Mouse (Mus musculus): Measurements from ENCODE around the gene Npm1.

Npm1 gene

DNA sequence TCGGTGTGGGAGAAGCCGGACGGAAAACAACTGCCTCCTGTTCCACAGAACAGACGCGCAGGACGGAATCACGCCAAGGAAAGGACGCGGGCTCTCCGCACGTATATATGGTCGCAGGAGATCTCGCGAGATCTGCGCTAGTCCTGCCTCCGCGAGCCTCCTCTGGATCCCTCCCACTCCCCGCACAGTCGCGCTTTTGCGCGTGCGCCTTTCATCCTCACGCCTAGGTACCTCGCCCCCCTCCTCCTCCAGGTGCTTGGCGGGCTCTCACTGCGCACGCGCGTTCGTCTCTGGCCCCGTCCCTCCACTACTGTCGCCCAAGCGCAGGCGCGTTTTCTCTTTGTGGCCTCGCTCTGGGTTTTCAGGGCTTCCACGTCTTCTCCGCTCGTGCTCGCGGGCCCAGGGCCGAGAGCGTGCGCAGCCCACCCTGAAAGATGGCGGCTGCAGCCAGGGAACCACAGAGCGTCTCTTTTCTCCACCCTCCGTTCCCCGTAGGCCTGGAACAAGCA, at the start of gene Npm1:
TSS of gene Npm1 (minus strand) at position 209 of the 509 bp plus-strand sequence.
- DNase-seq: peak; percentile 100

DNA sequence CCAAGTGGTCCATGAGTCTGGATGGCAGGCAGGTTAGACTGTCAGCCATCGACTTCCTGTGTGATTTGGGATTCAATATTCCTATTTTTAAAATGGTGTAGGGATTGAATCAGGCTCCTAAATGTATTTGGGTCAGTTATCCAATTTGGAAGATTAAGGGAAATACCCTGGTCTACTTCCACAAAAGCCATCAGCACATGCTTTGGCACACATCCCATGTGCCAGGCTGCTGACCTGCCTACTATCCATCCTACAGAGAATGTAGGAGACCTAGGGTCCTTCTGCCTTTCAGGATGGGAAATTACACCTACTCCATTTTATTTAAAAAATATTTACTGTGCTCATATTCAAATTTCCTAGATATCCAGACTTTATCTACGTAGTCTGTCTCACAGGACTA, 44.4 kb upstream of the Npm1 start:
- peak; percentile 50 for DNase-seq

DNA sequence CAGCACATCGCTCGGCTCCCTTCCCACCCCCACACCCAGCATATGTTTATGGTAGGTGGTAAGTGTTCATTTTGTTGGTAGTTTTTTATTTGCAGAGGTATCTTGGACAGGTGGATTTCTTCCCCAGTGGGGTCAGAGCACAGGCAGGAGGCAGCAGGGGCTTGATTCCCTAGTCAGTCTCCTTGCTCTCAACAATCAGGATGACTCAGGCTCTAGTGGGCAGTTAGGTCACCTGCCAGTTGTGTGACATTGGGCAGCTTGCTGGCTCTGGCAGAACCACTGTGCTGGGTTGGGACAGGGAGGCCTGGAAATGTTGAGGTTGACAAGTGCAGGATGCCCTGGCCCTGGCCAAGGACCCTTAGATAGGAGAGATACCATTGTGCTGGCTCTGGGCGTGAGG, 42.0 kb upstream of the Npm1 start:
- peak; percentile 45 for DNase-seq

DNA sequence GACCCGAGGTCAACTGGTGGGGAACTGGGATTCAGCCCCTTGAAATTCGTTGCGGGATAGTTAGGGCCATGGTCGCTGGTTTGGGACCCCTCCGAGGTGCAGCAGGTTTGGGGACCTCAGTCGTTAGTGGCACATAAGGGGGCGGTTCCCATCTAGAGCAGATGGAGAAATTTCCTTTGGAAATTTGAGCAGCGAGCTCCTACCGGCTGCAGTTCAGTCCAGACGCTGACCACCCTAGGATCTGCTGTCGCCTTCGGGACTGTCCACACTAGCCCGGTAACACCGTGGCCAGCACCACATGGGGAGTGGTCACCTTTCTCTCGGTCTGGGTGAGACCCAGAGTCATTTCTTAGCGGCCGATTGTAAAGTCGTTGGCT, 41.3 kb upstream of the Npm1 start:
- peak; percentile 44 for DNase-seq

DNA sequence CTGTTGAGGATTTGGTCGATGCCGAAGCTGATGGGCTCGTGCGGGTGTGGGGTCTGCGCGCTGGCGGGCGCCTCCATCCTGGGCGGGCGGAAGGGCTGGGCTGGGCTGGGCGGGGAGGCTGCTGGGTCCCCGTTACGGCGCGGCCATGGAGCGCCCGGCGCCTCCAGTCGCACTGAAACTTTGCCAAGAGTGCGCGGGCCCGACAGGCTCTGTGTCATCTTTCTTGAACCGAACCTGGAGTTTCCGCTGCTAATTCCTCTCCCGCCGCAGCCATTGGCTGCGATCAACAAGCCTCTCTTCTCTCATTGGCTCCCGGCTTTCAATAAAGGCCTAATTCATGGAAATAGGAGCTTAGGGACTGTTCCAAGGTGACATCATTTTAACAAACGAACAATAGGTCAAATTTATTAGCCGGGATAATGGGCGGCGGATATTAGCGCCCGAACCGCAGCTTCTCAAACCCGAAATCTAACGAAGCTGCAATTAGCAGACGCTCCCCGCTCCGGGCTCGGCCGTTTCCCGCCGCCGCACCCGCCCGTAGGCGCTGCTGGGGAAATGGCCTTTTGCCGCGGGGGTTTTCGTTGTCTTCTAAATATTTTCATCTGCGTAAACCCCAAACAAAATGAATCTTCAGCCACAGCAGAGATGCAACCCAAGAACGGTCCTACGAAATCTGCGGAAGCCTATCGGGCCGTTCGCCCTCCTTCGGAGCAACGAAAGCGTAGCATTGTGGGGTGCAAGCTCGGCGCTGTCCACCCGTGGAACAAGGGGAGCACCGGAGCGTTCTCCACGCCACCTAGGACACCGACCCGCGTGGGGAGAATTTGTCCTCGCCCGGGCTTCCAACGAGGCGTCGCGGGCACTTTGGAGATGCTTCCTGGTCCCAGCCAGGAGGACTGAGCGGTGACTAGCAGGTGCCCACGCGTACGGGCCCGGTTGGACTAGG, 40.6 kb upstream of the Npm1 start, which contains the start of gene Tlx3:
TSS of gene Tlx3 (minus strand) at position 207 of the 946 bp plus-strand sequence.
- peak; percentile 93 for DNase-seq

DNA sequence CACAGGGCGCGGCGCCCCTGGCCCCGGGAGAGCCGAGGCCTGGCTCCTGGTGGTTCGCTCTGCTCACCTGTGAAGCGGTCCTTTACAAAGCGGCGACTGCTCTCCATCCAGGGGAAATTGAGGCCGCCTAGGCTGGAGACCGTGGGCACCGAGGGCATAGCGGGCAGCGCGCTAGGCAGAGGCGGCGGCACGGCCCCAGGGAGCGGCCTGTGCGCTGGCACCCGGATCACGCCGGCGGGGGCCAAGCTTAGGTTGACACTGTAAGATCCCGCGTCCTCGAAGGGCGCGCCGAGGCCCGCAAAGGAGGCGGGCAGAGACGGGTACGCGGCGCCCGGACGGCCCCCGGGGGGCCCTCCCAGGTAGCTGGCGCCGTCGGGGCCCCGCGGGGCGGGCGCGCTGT, 40.0 kb upstream of the Npm1 start:
- DNase-seq: peak; percentile 56

DNA sequence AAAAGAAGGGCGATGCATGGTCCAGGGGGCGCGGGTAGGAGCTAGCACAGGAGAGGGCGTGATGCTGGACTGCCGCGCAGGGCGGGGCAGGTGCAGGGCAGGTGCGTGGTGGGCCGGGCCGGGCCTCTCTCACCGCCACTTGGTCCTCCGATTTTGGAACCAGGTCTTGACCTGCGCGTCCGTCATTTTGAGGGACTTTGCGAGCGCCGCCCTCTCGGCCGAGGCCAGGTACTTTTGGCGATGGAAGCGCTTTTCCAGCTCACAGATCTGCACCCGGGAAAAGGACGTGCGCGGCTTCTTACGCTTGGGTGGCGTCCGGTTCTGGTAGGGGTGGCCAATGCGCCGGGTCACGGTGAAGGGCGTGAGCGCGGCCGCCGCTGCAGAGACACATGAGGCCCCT, 39.3 kb upstream of the Npm1 start:
- DNase-seq: peak; percentile 78

DNA sequence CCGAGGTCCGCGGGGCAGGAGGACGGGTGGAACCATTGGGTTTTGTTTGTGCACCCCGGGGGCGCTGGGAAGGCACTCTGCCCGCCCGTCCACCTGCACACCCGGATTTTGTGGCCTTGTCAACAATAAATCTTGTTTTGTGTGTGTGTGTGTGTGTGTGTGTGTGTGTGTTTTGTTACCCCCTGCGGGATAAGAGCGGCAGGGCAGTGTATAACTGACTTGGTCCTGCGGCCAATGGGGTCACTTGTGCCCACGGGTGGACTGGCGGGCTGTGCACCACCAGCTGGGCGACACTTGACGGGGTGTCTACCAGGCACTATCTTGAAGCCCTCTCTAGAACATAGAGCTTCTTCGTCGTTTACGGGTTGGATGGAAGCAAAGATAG, 38.6 kb upstream of the Npm1 start:
- peak; percentile 62 for DNase-seq

DNA sequence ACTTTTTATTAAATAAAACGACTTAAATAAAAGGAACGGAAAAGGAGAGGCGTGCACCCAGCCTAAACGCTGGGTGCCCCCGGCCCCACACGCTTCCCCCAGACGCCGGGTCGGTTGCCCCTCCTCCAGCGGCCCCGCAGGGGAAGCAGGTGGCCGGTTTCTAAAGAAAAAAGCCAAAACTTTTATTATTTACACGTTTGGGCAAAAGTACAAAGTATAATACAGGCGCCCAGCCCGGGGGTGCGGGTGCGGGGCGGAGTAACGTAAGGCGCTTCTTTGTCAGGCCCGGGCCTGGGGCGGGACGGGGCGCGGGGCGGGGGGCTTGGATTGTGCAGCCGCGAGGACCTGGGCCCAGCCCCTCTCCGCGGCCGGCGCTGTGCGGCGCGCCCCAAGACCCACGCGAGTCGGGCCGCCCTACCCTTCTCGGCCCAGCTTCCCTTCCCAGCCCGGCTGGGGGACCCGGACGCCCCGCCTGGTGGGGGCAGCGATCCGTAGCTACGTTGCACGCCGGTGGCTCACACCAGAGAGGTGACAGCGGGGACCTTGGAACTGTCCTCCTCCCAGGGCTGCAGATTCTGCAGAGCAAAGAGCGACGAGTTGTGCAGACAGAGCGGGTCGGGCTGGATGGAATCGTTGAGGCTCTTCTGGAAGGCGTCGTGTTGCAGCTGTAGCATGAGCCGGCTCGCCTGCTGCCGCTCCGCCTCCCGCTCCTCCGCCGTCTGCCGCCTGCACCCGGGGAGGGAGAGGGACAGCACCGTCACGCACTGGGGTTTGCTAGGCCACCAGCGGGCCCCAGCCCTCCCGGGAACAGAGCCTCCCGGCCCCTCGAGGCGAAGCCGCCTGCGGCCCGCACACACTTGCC, 38.0 kb upstream of the Npm1 start:
- DNase-seq: peak; percentile 47

DNA sequence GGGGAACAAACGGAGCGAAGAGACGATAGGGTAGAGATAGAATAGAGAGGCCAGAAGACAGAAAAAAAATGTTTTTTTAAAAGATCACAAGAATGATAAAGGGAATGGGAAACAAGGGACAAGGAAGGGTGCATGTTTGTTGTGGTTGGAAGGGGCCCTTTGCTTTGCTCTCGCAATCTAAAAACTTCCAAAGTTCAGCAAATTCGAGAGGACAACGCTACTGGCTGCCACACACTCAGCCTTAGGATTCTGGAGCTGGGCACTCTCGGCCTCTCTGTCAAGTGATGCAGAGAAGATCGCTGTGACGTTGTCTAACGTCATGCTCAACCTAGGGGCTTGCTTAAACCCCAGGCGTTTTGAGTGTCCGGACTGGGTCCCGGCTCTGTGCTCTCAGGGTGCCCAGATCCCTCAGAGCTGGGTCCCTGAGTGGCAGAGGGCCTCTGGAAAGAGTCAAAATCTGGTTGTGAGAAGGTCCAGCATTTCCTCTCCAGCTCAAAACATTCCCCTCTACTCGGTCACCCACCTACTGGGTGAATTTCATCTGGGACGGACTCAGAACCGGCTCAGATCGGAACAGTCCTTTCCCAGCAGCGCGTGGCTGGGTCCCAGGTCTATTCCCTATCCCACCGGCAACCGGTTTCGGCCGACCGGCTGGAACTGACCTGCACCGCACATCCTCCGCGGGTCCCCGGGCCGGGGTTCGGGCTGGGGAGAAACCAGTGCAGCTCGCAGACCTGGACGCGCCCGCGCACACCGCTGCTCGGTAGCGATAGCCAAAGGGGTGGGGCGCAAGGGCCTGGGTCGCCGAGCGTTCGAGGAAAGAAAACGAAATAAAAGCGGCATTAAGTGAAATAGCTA, 37.1 kb upstream of the Npm1 start:
- DNase-seq: peak; percentile 46

DNA sequence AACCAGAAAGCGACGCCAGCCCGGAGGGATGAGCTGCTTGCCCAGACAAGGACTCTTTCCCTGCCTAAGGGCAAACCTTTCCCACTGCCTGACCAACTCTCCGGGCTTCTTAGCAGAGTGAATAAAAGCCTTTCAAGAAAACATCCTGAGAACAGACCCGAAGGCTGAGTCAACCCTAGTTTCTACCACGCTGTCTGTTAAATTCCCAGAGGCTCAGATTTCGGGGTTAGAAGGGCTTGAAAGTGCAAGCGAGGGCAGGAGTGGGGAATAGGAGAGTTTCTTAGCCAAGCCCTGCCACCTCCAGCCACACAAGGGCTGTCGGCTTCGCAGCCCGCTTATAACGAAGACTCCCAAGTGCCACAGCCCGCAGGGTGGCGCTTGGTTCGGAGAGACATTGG, 36.1 kb upstream of the Npm1 start:
- DNase-seq: peak; percentile 29

DNA sequence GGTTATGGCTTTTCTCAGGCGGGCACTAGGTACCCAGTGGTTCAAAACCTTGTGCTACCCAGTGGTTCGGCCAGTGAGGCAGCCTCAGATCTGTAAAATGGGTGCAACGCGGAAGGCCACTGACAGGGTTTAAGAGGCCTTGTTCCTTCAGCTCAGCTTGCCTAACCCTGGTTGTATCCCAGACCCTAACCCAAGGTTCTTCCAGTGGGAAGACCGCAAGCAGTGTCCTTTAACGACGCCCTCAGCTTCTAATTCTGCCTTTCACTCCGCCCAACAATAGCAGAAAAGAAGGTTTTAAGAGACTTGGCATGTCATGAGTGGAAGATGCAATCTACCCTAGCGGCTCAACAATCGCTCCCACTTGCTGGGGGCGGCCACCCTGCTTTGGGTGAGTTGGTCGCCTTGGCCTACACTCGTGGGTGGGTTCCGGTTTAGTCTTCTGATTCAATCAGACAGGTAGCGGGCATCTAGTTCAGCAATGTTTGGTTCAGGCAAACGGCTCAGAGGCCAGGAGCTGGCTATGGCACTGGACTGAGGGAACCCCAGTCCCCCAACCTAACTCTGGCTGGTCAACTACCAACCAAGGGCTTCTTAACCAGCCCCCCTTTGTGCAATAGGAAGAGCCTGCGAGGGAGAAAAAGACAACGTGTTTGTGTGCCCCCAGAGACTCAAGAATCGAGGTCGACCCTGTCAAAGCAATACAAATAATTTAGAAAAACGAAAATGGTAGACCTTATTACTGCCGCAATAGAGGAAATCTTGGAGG, 35.5 kb upstream of the Npm1 start:
- peak; percentile 32 for DNase-seq

DNA sequence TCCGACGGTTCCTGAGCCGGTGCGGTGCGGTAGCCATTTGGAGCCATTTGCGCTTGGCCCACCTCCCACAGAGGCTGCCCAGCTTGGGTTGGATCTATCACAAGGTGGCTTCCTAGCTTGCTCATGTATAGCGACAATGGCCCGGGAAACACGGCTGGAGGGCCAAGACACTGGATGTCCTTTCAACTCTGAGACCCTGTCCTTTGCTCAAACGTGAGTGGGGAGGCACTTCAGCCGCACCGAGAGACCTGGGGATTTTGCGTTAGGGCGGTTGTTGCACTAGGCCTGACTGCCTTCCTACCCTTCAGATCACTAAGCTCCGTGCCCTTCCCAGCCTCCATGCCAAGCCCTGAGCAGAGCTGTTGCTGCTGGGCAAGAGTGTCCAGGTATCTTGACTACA, 34.7 kb upstream of the Npm1 start:
- peak; percentile 61 for DNase-seq

DNA sequence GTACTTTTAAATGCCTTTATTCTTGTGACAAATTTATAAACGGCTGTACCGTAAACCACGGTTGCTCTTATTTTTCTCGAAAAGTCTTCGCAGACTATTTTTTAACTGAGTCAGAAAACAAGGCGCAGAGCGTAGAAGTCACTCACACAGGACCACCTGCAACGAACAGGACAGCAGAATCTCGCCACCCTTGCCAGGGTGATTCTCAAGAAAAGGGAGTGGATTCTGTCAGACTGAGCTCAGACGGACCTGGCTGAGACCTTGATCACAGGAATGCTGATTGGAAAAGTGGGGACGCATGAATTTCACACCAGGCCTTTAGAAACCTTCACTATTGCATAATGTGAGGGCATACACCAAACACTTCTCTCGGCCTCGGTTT, 34.1 kb upstream of the Npm1 start:
- peak; percentile 31 for DNase-seq

DNA sequence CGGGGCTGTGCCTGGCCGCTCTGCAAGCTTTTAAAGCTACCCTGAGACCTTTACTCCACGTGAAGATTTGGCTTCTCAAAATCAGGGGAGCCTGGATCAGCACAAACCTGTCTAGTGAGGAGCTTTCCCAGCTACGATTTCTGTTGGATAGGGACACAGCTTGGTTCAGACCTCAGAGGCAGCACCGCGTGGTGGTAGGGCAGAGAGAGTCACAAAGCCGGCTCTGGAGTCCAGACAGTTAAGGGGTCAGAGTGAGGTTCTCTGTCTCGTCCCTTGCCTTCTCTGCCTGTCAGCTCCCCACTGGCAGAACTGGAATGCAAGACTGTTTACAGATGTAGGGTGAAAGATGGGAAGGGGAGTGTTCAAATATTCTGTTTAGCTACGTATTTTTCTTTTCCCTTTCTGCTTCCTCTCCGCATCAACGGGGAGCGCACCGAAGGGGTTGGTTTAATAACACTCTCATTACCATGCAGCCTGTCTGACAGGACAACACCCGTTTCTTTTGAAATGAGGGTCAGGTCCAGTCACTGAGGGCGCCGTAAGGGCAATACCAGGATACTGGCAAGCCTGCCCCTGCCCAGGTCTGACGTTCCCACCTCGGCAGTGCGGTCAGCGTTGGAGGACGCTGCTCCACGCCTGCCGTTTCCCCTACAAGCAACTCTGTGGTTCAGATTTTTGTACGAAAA, 33.6 kb upstream of the Npm1 start:
- peak; percentile 56 for DNase-seq

DNA sequence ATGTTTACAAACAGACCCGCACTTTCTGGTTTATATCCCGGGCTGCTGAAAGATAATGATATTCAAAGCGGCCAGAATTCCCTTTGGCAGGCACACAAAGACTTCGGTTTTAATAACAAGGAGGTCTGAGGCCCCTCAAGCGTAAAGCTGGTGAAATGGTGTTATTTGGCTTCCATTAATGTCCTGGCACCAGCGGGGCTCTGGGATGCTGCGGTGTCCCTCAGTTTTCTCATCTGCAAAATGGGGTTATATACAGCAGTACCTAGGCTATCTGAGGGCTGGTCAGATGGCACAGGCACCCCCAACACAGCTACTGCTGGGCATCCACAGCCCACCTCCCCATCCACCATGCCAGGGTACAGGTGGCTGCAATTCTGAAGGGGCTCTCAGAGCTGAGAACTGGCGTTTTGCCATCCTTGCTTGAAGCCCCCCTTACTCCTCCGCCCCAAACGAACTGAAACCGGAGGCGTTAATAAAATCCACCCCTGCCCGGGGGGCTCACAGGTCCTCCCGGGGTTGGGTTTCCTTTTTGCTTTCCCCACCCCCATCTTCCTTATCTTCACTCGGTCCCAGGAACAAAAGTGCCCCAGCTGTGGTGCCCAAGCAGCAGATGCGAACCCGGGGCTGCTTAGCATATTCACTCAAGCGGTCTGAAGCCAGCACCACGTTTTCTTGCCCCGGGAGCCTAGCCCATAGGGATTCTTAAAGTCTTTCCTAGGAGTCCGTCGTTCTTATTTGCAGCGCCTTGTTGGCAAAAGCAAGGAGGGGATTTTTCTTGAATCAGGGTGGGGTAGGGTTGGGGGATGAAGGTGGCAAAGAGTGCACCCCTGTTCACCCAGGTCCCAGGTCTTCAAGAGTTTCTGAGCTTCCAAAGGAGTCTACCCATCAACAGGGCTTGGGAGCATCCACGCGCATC, 32.8 kb upstream of the Npm1 start:
- peak; percentile 36 for DNase-seq

DNA sequence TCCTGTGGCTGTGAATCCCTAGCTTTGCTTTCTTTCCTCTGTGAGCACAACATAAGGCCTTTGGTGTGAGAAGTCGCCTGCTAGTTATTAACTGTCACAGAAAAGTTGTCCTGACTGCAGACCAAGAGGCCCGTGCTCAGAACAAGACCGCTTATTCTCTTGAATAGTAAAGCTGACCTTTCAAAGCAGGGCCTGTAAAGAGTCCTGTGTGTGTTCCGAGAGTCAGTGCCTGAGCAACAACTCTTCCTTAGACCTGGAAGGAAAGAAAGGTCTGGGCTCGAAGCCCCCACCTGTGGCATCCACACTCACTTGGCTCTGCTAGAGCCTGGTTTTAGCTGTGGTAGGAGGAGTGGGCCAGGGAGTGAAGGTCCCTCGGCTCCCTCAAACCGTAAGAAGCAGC, 32.1 kb upstream of the Npm1 start:
- no peak for DNase-seq

DNA sequence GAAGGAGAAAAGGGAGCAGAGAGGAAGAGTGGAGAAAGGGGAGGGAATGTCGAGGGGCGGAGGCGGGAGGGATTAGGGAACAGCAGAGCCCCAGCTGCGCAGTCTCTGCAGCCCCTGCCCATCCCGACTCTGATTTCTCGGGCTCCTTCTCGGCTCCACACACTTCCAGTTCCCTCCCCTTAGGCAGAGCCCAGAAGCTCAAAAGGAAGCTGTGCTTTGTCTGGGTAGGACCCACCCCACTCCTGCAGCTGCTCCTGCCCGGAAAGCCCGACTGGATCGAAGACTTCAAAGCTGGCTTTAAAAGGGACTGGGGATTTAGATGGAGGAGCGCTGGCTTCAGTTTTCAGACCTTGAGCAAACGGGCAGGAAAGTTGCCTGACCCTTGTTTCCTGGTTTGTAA, 30.7 kb upstream of the Npm1 start:
- DNase-seq: no peak

DNA sequence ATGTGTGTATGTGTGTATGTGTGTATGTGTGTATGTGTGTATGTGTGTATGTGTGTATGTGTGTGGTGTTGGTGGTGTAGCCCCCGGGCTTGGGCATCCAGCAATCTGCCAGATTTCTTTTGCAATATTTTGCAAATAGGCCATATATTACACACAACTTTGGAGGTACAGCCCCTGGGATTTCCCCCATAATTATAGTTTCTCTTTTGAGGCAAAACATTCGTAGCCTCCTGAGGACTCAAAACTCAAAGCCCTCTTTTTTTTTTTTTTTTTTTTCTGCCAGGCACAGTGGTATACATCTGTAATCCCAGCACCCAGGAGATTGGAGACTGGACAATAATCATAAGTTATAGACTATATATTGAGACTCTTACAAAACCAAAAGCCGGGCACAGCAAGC, 18.8 kb upstream of the Npm1 start:
- no peak for DNase-seq

DNA sequence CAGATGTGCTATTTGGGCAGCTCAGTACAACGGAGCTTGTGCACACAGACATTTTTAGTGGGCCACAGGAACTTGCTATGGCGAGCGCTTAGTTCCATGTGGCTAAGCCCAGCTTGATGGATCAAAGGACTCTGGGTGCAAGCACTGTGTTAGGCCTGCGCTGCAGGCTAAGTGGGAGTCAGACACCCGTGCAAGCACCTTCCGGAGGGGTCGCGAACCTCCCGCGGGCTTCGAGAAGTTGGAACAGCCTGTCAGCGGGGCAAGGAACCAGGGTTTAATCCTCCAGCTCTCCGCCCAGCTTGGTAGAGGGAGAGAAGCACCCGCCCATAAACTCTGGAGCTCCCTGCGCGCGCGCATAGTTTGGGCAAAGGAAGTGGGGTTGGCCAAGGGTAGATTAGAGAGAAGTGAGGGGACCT, 17.7 kb upstream of the Npm1 start:
- DNase-seq: no peak

Data from cerebellum, adult 9-10 months (tissue).